Comparison of ENCODE assay signal across 22 mouse cellular contexts in the genomic region with DNA sequence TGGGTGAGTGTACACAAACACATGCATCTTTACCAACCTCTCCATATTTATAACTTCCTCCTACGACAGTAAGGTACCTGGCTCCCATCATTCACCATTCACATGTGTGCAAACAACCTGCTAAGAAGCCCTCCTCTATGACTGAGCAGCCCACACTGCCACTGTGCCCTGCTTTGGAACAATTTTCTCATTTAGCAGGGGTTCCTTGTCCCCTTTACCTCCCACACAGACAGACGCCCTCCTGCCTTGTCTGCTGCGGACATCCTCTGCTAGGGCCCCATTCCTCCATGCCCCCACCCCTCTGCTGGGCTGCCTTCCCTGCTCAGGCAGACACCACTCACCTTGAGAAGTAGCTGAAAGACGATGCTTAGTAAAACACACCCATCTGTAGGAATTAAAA. TPM values are rescaled to one million over a fixed set of nuclear protein-coding genes. Genes with fewer than 3 reads are reported as not detected.
"Had no signal": no experiment of that assay in that cellular context is flagged by ENCODE, and none has a peak within 500 bp of the region (broad histone marks: within the 10 kb centered on the region; RNA-seq: fewer than 3 reads in every experiment).

No protein-coding gene starts in this region.

- H3K9ac ChIP-seq: lung, embryonic 14.5 days; midbrain, embryonic 12.5 days; midbrain, embryonic 15.5 days; neural tube, embryonic 12.5 days; stomach, embryonic 15.5 days had no signal

- ATAC-seq: midbrain, embryonic 15.5 days had no signal

- H3K27me3 ChIP-seq: midbrain, embryonic 12.5 days; midbrain, embryonic 15.5 days; neural tube, embryonic 12.5 days; stomach, embryonic 15.5 days had no signal

- H3K9me3 ChIP-seq: midbrain, embryonic 10.5 days; midbrain, embryonic 12.5 days; midbrain, embryonic 15.5 days; neural tube, embryonic 12.5 days; stomach, embryonic 15.5 days had no signal

- DNase-seq: lung, adult 18-20 months; lung, embryonic 14.5 days; lung, postnatal 10 days; lung, postnatal 4 days; right cerebral cortex, postnatal 14 days; thymus, adult 2 months; thymus, postnatal 25 days; thymus, postnatal 4 days had no signal

- H3K4me3 ChIP-seq: midbrain, embryonic 10.5 days; midbrain, embryonic 12.5 days; midbrain, embryonic 15.5 days; neural tube, embryonic 12.5 days; stomach, embryonic 15.5 days had no signal

- H3K36me3 ChIP-seq: midbrain, embryonic 10.5 days; midbrain, embryonic 12.5 days; midbrain, embryonic 15.5 days; neural tube, embryonic 12.5 days; stomach, embryonic 15.5 days had no signal

- H3K27ac ChIP-seq: midbrain, embryonic 10.5 days; midbrain, embryonic 12.5 days; midbrain, embryonic 15.5 days; neural tube, embryonic 12.5 days; stomach, embryonic 15.5 days; stomach, postnatal 0 days had no signal

- H3K4me1 ChIP-seq: midbrain, embryonic 10.5 days; midbrain, embryonic 12.5 days; midbrain, embryonic 15.5 days; neural tube, embryonic 12.5 days had no signal

- H3K4me2 ChIP-seq: lung, embryonic 14.5 days; midbrain, embryonic 12.5 days; midbrain, embryonic 15.5 days; neural tube, embryonic 12.5 days; stomach, embryonic 15.5 days had no signal

RNA-seq across cellular contexts. Expression of a gene that starts 20.2 kb away (rescaled TPM):
- total RNA-seq: megakaryocyte, adult 5-6 weeks; megakaryocyte-erythroid progenitor cell, adult 5-6 weeks; midbrain, postnatal 0 days; monocyte, adult 5-6 weeks; neutrophil, adult 5-6 weeks had no signal
- polyA plus RNA-seq: spleen, adult 2 months had no signal

RNA-seq across cellular contexts. Expression of a gene that starts 28.1 kb away (rescaled TPM):
- total RNA-seq: megakaryocyte, adult 5-6 weeks; megakaryocyte-erythroid progenitor cell, adult 5-6 weeks; midbrain, postnatal 0 days; monocyte, adult 5-6 weeks; neutrophil, adult 5-6 weeks had no signal
- polyA plus RNA-seq: lung, embryonic 14.5 days; lung, embryonic 16.5 days; midbrain, embryonic 10.5 days; midbrain, embryonic 12.5 days; midbrain, embryonic 15.5 days; midbrain, postnatal 0 days; neural tube, embryonic 12.5 days; neural tube, embryonic 14.5 days; spleen, adult 2 months; stomach, postnatal 0 days had no signal
